Mouse (Mus musculus): ENCODE data around the gene Kif23.

Kif23 gene

DNA sequence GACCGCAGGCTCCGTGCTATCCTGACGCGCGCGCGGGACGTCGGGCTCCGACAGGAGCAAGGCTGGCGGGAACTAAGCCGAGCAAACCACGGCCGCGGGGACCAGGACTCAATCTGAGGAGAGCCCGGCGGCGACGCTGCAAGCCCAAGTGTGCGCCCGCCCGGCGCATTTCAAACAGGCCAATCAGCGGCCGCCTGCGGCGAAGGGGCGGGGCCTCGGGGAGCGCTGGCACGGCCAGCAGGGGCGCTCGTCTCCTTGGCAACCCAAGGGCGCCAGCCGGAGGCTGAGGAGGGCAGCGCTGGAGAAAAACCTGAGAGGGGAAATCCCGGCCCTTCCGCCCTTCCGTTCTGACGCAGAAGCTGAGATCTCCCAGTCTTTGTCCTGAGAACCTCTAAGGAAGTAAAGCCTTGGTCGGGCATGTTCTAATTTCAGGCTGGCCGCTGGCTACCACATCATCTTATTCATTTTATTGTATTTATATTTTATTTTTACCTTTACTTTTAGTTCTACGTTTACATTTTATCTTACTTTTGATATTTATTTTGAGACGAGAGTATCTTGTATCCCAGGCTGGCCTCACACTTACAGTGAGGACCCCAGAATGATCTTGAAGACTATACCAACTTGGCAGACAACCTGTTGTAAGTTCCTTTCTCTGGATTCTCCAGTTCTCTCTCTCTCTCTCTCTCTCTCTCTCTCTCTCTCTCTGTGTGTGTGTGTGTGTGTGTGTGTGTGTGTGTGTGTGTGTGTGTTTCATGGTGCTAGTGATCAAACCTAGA, at the start of gene Kif23:
TSS of gene Kif23 (minus strand) at position 152 of the 779 bp plus-strand sequence.
- peak; percentile 95 for DNase-seq

DNA sequence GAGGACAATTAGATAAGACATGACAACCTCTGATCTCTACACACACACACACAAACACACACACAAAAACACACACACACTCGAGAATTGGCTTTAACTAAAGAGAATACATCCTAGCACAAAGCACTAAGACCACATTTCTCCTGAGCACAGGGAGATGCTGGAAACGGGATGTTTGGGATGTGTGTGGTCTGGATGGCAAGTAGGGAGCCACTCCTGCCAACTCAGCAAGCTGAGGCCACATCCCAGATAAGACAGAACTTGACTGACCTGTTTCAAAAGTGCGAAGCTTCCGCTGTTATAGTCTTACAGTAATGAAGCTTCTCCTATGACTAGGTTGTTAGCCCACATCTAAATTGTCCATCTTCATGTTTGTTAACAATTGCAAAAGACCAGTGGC, 44.6 kb upstream of the Kif23 start:
- DNase-seq, result no peak

DNA sequence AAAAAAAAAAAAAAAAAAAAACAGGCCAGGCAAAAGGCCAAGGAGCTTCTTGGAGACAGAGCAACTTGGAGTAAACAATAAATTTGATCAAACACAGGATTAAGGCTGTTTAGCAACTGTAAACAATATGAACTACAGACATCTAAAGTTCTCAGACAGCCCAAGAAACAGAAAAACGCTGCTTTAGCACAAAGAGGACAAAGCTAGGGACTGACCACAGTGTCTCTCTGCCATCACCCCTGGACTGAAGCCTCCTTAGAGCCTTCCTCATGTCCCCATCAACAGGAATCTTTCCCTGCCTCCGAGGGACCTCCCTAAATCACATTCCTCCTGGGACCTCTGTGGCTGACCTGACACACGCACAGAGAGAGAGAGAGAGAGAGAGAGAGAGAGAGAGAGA, 44.2 kb upstream of the Kif23 start:
- DNase-seq, result no peak

- DNase-seq, result peak in 1 of 2 experiments; percentile 24
These were observed 39.5 kb upstream of the Kif23 start for GRCm38 (mm10) chr9:61986055-61986454.

DNA sequence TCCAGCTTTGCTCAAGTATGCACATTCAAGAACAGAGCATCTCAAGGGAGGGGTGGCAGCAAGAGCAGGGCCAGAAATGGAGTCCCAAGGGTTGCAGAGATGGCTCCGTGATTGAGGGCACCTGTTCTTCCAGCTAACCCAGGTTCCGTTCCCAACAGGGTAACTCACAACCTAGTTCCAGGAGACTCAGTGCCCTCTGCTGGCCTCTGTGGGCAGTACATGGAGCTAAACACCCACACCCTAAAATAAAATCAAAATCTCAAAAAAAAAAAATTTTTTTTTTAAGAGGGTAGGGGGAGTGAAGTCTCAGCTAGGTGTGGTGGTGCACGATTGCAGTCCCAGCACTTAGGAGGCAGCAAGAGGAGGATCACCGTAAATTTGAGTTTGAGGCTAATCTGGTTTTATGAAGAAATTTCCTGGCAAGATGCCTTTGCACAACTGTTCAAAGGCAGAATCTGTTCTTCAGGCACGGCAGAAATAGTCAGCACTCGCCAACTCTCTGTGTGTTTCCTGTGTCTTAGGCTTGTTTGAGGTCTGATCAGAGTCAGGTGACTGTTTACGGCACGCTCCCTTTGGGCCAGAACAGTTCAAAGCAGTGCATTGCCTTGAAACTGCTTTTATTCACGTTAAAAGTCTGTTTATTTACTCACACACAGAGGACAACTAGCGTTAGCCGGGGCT, 38.7 kb upstream of the Kif23 start:
- DNase-seq, result peak; percentile 29 to 36

- DNase-seq, result peak; percentile 21 to 39
These were observed 36.5 kb upstream of the Kif23 start for GRCm38 (mm10) chr9:61982940-61983620.

DNA sequence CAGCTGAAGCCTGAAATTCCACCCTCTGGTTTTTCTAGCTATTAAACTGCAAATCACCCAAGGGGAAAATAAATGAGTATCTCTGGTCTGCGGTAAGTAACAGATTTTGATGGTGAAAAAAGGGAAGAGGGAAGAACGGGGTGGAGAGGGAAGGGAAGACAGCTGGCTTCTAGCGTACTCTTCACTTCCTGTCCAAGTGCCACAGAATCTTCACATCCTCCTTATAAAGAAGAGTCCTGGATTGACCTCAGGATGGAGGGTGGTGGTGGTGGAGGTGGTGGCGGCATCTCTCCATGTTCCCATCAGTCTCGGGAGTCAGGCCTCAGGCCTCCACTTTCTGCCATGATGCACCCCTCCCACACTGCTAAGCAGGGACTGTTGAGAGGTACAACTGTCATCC, 35.3 kb upstream of the Kif23 start:
- DNase-seq, result no peak

- no peak for DNase-seq
These were observed 33.4 kb upstream of the Kif23 start for GRCm38 (mm10) chr9:61979983-61980382.

DNA sequence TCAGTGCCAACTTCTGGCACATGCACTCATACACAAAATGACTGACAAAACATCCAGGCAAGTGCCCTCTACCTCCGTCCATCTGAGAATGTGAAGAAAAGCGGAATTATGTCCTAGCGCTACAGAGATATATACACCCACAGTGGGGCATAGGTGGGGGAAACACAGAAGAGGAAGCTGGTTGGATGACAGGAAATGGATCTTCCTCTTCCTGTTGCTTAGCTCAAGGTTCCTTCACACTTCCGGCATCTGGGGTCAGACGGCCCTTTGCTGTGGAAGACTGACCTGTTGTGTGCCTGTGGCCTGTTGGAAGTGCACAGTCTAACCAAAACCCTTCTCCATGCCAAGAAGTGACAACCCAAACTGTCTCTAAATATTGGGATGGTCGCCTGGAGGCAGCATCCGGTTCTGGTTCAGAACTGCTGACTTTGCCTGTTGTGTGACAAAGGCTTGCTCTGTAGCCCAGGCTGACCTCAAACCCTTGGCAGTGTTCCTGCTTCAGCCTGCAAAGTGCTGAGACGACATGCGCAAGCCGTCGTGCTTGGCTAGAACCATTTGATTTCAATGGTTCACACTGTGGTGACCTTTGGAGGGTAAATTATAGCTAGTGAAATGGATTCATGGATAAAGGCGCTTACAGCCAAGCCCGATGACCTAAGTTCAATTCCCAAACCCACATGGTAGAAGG, 30.8 kb upstream of the Kif23 start:
- DNase-seq, result no peak

DNA sequence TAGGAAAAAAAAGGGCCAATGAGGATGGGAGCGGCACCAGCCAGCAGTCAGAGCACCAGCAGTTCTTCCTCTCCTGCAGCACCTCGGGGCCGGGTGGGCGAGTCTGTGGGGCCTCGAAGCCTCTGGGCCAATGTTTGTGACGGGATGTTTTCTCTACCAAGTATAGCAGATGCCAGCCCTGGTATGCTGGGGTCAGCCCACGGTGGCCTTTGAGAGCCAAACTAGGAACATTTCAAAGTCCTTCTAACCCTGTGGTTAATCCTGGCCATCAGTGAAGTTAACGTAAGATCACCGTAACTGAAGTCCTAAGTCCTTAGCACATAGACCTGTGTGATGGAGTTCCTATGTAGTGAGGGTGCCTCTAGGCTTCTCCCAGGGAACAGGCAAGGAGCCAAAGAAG, 25.5 kb upstream of the Kif23 start:
- no peak for DNase-seq

DNA sequence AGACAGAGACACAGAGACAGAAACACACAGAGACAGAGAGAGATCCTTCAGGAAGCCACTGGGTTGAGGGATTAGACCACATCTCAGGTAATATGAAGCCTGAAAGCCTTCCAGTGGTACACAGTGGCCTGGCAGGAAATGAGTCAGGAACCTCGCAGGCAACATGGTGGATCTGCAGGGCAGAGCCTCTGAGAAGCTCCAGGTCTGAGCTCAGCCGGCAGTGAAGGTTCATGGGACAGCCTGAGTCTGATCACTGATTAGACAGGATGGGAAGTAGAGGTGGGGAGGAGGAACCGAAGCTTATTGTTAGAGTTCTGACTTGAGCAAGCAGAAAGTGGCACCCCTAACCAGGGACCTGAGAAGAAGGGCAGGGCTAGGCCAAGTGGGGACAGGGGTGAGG, 24.5 kb upstream of the Kif23 start:
- no peak for DNase-seq

- DNase-seq, result no peak
These were observed 20.8 kb upstream of the Kif23 start for GRCm38 (mm10) chr9:61967357-61967756.

DNA sequence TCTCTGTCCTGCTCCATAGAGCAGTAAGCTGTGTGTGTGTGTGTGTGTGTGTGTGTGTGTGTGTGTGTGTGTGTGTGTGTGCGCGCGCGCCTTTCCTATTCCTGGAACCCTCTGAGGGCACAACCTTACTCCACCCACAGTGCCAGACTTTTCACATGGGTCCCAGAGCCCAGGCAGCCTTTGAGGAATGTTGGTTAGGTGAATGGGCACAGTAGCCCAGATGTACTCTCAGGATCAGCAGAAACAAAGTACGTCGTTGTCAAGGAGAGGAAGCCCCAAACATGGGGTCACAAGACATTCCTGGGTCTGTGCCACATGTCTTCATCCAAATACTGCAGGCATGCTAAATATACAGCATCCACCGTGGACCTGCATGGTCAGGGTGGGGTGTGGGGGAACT, 19.4 kb upstream of the Kif23 start:
- DNase-seq, result no peak

DNA sequence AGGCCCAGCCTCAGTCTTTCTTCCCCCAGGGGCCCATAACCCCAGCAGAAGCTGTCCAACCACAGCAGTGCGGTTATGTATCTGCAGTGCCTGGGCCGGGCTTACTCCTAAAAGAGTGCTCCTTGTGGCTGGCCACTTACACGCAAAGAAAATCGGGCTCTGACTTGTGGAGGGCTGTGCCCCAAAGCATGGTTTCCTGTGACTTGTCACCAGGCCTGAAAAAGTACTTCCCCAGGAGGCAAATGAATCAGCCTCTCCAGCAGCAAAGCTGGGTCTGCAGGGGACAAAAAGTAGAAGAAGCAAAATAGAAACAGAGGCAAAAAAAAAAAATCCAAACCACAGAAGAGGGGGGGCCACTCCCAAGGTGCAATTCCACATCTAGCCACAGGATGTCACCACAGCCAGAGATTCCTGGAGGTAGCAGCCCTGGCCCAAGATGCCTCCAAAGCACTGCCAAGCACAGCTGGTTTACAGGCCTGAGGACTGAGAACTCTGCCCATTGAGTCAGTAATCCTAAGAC, 18.9 kb upstream of the Kif23 start:
- peak; percentile 37 to 49 for DNase-seq

- no peak for DNase-seq
These were observed 16.8 kb upstream of the Kif23 start for GRCm38 (mm10) chr9:61963356-61963755.

GRCm38 (mm10) chr9:61961181-61961580, 14.6 kb upstream of the Kif23 start:
- no peak for DNase-seq

GRCm38 (mm10) chr9:61960753-61961152, 14.2 kb upstream of the Kif23 start:
- DNase-seq, result peak in 1 of 2 experiments; percentile 29

DNA sequence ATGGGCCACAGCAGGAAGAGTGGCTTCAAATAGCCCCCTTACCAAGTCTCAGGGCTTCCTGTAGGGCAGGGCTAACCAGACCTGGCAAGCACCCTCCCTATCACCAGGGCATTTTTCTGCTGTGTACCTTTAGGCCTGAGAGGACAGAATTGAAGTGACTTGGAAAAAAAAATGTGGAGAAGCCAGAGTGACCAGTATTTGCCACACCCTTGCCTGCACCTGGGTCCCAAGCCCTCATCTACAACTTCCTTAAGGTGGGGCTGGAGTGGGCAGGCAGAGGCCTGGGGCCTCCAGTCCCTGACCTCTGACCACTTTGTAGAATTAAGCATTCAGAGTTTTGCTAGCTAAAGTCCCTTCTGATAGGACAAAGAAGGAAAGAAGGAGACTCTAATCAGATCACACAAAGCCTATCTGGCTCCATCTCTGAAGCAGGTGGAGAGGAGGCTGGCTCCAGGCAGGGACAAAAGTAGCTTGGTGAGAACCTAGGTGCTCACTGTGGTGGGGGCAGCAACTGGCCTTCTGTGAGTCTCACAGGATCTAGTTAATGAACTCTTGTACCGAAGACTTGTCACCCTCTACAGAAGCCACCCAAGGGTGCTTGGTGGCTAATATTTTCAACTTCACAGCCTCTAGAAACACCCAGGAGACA, 13.5 kb upstream of the Kif23 start:
- DNase-seq, result no peak

- DNase-seq, result no peak
These were observed 8.1 kb upstream of the Kif23 start for GRCm38 (mm10) chr9:61954707-61955106.

DNA sequence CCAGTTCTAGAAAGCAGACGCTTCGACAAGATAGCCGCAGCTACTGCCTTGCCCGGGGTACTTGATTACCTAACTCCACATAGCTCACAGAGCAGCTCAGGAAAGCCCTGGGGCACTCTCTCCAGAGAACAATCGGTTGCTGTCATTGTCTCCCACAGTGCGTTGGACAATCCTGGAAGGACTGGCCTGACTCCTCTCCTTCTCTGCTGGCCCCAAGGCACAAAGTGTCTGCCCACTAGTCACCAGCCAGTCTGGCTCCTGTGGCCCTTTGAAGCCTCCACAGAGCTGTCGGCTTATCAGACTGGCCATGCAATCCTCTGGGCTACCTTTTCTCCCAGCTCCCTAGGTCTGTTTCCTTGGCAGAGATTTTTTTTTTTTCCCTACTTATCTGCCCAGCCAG, 5.7 kb upstream of the Kif23 start:
- no peak for DNase-seq

GRCm38 (mm10) chr9:61947402-61948346, 1.1 kb upstream of the Kif23 start:
- peak; percentile 56 to 66 for DNase-seq

Data from thymus, adult 18-20 months (tissue).